Mouse (Mus musculus): Measurements from ENCODE around the gene Pon2.
"Not testable (repeated sequence)": the region's sequence is repeated elsewhere in the genome, so short reads cannot be mapped to it uniquely, and the experiment has no call there.

Pon2 gene

DNA sequence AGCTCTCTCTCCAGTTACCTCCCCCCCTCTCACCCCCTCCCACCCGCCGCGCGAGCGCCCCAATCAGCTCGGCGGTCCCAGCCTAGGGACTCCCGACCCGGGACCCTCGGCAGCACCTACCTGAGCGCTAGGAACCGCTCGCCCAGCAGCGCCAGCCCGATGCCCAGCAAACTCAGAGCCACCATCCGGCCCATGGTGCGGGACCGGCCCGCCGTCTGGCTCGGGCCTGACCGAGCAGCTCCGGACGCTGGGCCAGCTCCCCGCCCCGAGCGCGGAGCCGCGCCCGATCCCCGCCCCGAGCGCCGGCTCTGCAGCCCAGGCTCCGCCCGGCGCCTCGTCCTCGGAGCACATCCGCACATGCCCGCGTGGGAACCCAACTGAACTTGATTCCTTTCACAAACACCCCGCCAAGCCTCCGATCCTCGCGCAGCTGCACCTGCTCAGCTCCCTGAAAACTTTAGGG, at the start of gene Pon2:
TSS of gene Pon2 (minus strand) at position 364 of the 463 bp plus-strand sequence.
- DNase-seq = no peak

DNA sequence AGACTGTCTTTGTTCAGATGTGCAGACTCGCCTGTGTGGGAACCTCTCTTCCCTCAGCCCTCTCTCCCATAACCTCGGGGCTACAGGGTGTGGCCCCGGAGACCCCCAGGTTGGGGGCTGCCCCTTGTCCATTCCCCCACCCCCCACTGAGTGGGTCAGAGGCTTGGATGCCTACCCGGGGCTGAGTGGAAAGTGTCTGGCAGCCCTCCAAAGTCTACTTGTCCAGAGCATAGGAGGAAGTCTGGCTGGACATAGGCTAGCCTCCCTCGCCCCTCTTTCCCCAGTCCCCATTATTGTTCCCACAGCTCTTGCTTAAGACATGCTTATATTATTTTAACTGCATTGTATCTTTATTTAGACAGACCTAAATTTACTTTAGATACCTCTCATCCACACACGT, 46.0 kb upstream of the Pon2 start:
- no peak for DNase-seq

DNA sequence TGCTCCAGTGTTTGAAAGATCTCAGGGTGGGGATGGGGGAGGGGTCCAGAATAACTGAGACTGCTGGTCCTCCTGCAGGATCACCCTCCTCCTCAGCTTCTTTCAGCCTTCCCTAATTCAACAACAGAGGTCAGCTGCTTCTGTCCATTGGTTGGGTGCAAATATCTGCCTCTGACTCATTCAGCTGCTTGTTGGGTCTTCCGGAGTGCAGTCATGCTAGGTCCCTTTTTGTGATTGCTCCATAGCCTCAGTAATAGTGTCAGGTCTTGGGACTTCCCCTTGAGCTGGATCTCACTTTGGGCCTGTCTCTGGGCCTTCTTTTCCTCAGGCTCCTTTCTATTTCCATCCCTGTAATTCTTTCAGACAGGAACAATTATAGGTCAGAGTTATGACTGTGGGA, 41.0 kb upstream of the Pon2 start:
- DNase-seq = not testable (repeated sequence)

GRCm38 (mm10) chr6:5338781-5339180, 40.5 kb upstream of the Pon2 start:
- DNase-seq = not testable (repeated sequence)

DNA sequence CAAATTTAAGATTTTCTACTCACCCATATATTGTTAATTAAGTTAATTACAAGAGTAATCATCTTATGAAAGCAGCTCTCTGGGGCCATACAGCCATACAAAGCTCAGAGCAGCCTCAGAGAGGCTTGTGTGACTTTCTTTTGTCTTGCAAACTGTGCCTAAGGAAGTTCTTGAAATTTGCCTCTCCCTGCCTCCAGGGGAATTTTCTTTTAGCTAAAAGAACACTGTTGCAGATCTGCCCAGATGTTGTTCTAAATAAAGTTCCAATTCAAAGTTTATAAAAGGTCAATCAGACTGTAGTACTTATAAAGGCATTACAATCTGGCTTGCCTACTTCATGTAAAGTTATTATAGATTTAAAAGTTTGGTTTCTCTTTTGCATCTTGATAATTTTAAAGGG, 37.8 kb upstream of the Pon2 start:
- not testable (repeated sequence) for DNase-seq

GRCm38 (mm10) chr6:5334021-5334420, 35.8 kb upstream of the Pon2 start:
- DNase-seq = no peak

DNA sequence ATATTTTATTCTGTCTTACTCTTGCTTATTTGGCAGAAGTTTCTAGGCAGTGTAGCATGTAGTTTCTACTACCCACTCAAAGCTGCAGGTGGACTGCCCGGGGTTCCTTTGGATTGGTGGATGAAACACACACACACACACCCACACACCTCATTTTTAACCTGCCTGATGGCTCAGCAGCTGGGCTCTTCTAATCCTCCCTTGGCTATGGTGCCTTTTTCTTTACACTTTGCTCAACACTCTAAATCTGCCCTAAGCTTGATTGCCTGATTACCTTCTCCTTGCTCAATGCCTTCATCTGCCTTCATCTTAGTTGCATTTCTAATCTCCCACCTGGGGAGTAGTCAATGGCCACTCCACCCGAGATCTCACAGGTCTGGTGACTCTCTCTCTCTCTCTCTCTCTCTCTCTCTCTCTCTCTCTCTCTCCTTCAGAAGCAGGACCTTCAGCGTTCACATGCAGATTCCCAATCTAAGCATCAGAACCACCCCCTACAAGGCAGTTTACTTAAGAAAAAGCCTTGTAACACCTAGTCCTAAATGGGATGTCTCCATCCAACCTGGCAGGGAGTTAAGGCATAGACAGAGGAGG, 34.4 kb upstream of the Pon2 start:
- no peak for DNase-seq

DNA sequence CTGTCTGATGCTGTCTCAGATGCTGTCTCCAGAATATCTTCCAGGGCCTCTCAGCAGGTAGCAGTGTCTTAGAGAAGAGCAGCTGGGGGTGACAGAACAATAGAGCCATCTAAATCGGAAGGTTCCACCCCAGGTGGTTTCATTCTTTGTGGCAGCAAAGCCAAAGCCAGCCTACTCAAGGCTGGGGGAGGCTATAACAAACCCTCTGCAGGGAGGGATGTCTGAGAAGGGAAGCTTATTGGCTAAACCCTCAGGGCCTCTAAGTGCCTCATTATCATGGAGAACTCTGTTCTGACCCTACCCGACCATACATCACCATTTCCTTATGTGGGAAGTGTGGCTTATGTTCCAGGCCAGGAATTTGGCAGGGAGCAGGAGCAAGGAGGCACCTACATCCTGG, 26.9 kb upstream of the Pon2 start:
- no peak for DNase-seq

DNA sequence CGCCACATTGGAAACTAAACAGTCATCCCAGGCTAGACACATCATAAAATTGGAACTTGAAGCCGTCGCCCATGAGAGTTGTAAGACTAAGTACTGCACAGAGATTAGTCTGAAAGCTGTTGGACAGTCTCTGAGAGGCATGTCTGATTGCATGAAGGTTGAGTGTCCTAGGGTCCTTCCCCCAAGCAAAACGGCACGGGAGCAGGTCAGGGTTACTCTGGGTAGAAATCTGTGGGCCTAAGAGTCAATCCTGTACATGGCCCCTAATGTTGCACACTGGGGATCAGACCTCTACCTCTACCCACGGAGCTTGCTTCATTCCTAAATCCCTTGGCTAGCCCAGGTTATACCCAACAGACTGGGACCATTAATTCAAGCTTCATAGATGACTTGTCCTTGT, 25.8 kb upstream of the Pon2 start:
- DNase-seq = not testable (repeated sequence)

- no peak for DNase-seq
These were observed 18.4 kb upstream of the Pon2 start for GRCm38 (mm10) chr6:5316630-5317029.

DNA sequence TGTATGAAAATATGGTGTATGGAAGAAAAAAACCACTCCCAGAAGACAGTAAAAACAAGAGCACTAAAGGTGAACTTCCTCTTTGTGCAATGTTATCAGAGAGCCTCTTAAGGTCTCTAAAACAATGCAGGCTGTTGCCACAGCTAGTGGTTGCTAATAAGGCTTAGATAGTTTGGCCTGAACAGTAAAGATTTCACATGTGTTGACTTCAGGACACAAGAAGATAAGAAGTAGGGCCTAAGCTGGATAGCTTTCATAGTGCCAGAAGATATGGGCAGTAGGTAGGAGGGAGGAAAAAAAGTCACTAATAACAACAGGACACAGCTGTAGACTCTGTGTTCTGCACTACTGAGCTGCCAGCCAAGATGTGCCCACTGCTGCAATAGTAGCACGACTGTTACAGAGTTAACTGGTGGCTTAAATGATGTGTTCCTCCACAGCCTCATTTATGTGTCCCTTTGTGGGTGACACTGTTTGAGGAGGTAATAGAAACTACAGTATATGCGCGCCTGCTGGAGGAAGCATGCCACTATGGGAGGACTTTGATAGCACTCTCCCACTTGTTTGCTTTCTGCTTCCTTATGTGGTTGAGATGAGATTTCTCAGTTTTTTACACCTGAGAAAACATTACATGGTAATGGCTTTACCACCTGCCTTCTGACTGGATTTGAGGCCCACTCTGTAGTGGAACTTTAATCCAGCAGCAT, 17.0 kb upstream of the Pon2 start:
- no peak for DNase-seq

DNA sequence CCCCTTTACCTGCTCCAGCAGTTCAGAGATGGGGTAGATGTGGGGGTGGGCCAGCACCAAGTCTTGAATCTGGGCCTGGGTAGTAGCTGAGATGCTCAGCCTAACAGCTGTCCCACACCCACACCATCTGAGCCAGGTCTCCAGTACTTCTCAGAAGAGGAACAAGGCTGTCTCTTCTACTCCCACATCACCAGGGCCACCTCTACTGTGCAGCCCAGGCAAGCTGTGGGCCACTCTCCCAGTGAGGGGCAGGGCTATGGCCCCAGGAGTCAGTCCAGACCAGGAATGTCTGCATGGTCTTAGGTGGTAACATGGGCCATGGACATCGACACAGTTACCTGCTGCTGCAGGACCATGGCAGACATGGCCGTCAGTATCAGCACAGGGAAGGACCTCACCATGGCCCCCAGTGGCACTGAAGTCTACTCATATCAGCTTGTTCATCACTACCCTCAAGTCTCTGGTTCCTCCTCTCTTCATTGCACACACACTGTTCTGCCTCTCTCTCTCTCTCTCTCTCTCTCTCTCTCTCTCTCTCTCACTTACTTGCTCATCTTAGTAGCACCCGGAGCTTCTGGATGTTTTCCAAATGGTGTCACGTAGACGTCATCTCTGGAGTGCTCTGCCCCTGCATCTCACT, 15.8 kb upstream of the Pon2 start:
- no peak for DNase-seq

GRCm38 (mm10) chr6:5310491-5310890, 12.2 kb upstream of the Pon2 start:
- no peak for DNase-seq

- DNase-seq = no peak
These were observed 11.4 kb upstream of the Pon2 start for GRCm38 (mm10) chr6:5309595-5310197.

DNA sequence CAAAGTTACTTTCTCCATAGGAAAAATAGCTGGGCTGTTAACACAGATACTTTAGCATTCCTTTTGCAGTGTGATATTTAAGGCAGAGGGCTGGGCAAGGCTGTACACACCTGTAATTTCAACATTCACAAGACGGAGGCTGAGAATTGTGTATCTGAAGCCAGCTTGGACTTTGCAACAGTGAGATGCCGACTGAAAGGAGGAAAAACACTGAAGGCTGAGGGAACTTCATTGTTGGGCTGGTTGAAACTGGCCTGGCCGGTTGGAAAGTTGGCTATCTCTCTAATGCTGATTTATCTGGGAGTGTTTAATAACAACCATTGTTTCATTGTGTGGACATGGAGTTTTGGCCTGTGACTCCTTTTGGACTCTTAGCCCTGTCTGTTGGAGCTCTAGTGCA, 7.7 kb upstream of the Pon2 start:
- DNase-seq = no peak

DNA sequence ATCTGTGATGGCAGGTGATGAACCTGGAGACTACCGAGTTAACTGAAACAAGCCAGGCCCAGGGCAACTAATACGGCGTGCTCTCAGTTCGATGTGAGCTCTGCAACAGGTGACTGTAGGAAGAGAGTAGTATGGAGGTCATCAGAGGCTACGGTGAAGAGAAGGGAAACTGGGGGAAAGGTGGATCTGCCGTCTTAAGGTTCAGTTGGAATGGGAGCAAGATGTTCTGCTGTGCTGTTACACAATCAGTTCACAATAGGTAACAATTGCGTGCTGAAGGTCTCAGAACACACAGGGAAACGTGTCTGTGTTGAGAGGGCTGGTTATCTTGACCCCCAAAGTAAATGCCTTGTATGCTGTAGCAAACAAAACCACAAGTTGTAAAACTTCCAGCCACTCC, 6.7 kb upstream of the Pon2 start:
- DNase-seq = no peak

- DNase-seq = no peak
These were observed 2.4 kb upstream of the Pon2 start for GRCm38 (mm10) chr6:5300629-5301028.

DNA sequence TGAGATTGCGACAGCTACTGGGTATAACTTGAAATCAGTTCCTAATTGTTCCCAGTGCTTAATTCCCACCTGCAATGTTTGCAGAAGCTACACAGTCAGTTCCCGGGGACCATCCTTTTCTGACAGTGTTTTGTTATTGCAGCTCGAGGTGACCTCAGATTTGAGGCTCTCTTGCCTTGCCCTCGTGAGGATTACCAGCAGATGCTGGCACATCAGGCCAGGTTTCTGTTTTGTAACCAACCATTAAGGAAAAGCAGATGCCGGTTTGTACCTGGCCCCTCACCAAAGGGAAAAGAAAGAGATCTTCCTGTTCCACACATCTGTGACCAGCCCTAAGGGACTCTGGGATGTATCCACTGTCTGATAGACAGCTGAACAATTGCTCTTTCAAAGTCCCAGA, 1.3 kb upstream of the Pon2 start:
- no peak for DNase-seq

- DNase-seq = no peak
These were observed 749 bp downstream of the Pon2 start for GRCm38 (mm10) chr6:5297321-5298091.

DNA sequence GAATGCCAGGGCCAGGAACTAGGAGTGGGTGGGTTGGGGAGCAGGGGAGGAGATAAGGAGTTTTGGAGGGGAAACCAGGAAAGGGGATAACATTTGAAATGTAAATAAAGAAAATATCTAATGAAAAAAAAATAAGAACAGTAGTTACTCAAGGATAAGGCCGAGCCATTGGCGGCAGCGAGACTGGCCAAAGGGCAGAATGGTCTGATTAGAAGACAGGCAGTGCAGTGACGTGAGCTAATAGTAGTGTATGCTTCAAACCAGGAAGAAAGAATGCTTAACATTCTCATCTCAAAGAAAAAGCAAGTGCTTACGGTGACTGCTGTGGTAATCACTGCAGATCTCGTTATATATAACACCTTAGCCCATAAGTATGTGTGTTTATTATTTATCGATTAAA, 2.2 kb downstream of the Pon2 start:
- no peak for DNase-seq

GRCm38 (mm10) chr6:5294659-5295449, 3.4 kb downstream of the Pon2 start:
- no peak for DNase-seq

DNA sequence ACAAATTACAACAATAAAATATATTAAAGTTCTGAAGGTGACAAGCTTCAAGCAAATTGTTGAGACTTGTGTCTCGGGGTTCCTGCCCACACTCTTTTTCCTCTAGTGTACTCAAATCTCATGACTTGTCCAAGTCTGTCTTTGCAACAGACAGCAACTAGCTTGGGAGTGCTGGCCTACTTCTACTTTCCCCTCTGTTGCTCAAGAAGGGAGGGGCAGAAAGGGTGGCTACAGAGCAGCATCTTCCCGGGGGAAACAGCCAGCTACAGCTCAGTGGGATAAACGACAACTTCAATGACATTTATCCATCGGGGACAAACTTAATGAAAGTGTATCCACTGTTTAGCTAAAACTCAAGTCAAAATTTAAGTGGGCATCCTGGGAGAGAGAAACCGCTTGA, 5.4 kb downstream of the Pon2 start:
- no peak for DNase-seq

Measured in cerebellum, adult 8-10 months (tissue).